Mouse (Mus musculus) liver, embryonic 14.5 days (tissue): ENCODE measurements at regions not wholly inside any gene's neighbourhood (a gene's known extent, or its start where the extent isn't known, plus 50 kb on each side); places are given as distances from the start of the nearest gene placed in this dataset.

Source experiments
- CTCF ChIP-seq: IDR thresholded peaks from 2 replicates; pipeline ENCODE4 v1.5.1; 2016; ENCODE audit warnings: antibody characterized with exemption, low read depth, control low read depth
- EP300 ChIP-seq: IDR thresholded peaks from 2 replicates; pipeline ENCODE4 v1.6.1; 2016; ENCODE audit warnings: antibody characterized with exemption, low read depth

GRCm38 (mm10) chr14:99806052-99806451, 478.4 kb downstream of the Klf12 start:
- TF ChIP-seq EP300 (no peak), CTCF (no peak)
